Mouse (Mus musculus): ENCODE measurements at regions not wholly inside any gene's neighbourhood (a gene's known extent, or its start where the extent isn't known, plus 50 kb on each side); places are given as distances from the start of the nearest gene placed in this dataset.

DNA sequence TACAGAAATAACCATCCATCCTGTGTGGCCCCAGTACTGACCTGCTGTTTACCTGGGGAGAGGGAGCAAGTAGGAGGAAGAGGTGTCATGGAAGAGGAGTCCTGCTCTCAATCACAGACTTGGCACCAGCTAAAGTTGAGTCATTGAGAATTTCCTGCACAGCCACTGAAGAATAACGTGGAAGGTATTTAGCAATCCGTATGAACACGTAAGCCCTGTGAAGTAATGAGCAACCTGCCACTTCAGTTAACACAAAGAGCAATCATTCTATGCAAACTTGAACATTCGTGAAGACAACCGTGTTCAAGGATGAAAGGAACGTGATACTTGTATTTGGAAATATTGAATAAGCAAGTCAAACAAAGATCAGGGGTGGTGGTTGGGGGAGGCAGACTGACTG, 77.6 kb upstream of the Ccdc91 start:
- TF ChIP-seq CTCF (IDR thresholded peaks at IDR 0.05; ENCODE audit: borderline replicate concordance, insufficient read depth, low read depth, low read length) (no peak), POLR2A (IDR thresholded peaks at IDR 0.05; ENCODE audit: borderline replicate concordance, insufficient read depth, low read length) (no peak)

Measured in cerebellum, adult 2 months (tissue).